Mouse (Mus musculus) intestine, embryonic 16.5 days (tissue): ENCODE results near the gene Il1rapl2. TPM values are rescaled to one million over a fixed set of nuclear protein-coding genes. Genes with fewer than 3 reads are reported as not detected.
"Not testable (repeated sequence)": the region's sequence is repeated elsewhere in the genome, so short reads cannot be mapped to it uniquely, and the experiment has no call there.

ENCODE experiments used
- ATAC-seq: fragments of 200-750 bp; cut with Nextera tagmentation; 2 replicates; pipeline ENCODE4 v1.8.0; 2017; ENCODE audit warnings: moderate TSS enrichment, moderate library complexity
- H3K27ac ChIP-seq: fragments of 300-500 bp; sonication (generic); 2 replicates; pipeline ENCODE4 v1.5.1; 2014; ENCODE audit warnings: mild to moderate bottlenecking, low read length
- H3K27me3 ChIP-seq: fragments of 300-500 bp; sonication (generic); replicated peaks from 2 replicates; pipeline ENCODE4 v1.6.1; 2014; ENCODE audit warnings: low read length, control low read depth, mixed read lengths; ENCODE audit not compliant: control insufficient read depth, insufficient read depth
- H3K36me3 ChIP-seq: fragments of 300-500 bp; sonication (generic); 2 replicates; pipeline ENCODE4 v1.6.1; 2014; ENCODE audit warnings: low read length, control low read depth; ENCODE audit not compliant: control insufficient read depth, insufficient read depth
- H3K4me1 ChIP-seq: fragments of 300-500 bp; sonication (generic); 2 replicates; pipeline ENCODE4 v1.6.1; 2014; ENCODE audit warnings: low read length, control low read depth, mixed read lengths; ENCODE audit not compliant: control insufficient read depth, insufficient read depth
- H3K4me2 ChIP-seq: fragments of 300-500 bp; sonication (generic); 2 replicates; pipeline ENCODE4 v1.6.1; 2014; ENCODE audit warnings: low read depth, low read length, control low read depth
- H3K4me3 ChIP-seq: fragments of 300-500 bp; sonication (generic); 2 replicates; pipeline ENCODE4 v1.5.1; 2014; ENCODE audit warnings: mild to moderate bottlenecking, low read length
- H3K9ac ChIP-seq: fragments of 300-500 bp; sonication (generic); 2 replicates; pipeline ENCODE4 v1.6.1; 2014; ENCODE audit warnings: low read depth, low read length
- H3K9me3 ChIP-seq: fragments of 300-500 bp; sonication (generic); 2 replicates; pipeline ENCODE4 v1.6.1; 2016; ENCODE audit warnings: low read length, control low read depth; ENCODE audit not compliant: control insufficient read depth
- WGBS: fragments of 180-500 bp; shearing (Covaris S2); extraction: QIAGEN DNeasy Blood & Tissue Kit; methylation state at CpG from one replicate; pipeline ENCODE4 v1.1.7; 2014; 5-methylcytosine and 5-hydroxymethylcytosine counted together
- polyA plus RNA-seq: library from polyadenylated mRNA; unstranded; fragments of >200 nt; fragmentation: Nextera tagmentation; extraction: Ambion mirVana; gene quantifications from 2 replicates; pipeline ENCODE4 v1.2.1, GENCODE M21; 2015

Il1rapl2 gene
- polyA plus RNA-seq, 1 experiment from 2014 or later = 0.12 TPM

DNA sequence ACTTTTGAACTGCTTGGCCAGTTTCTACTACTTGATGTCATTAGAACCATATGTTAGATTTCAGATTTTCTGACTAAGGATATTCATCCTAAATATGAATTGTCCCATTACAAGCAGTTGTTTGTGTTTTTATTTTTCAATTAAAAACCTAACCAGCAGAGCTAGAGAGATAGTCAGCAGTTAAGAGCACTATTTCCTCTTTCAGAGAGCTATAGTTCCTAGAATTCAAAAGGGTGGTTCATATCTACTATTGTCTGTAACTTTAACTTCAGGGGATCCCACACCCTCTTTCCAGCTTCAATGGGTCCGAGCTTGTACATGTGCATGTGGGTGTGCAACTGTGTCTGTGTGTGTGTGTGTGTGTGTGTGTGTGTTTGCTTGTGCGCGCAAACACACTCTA is 472.7 kb downstream of the Il1rapl2 start:
- Histone ChIP-seq H3K27ac (no peak overlapping the region), H3K36me3 (no peaks in the 10 kb centered on the region), H3K4me1 (no peaks in the 10 kb centered on the region), H3K4me2 (no peak overlapping the region), H3K9ac (no peak overlapping the region), H3K27me3 (no peaks in the 10 kb centered on the region), H3K4me3 (no peak overlapping the region), H3K9me3 (no peaks in the 10 kb centered on the region)
- ATAC-seq = no peak
- 89% methylated on average over 3 of the region's 3 CpGs for WGBS

DNA sequence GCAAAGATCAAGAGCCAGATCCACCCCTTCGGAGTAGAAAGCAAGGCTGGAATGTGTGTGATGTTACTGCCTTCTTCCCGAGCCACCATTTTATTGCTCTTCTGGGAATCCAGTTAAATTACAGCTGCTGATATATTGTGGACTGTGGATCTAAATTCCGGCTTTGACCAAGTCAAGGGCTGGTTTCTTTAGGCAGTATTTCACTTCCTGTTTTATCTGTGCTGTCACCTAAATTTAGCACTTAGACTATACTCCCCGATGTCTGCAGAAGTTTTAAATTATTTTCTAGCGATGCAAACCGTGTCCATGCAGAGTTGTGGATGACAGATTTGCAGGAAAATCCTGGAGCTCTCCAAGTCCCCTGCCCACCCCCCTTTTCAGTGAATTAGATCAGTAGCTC is 533.5 kb downstream of the Il1rapl2 start:
- H3K4me3 ChIP-seq = no peak overlapping the region
- no peaks in the 10 kb centered on the region for H3K9me3 ChIP-seq
- H3K27ac ChIP-seq = no peak overlapping the region
- no peak for ATAC-seq
- H3K4me2 ChIP-seq = no peak overlapping the region
- no peaks in the 10 kb centered on the region for H3K27me3 ChIP-seq
- H3K9ac ChIP-seq = no peak overlapping the region
- no peaks in the 10 kb centered on the region for H3K4me1 ChIP-seq
- no peaks in the 10 kb centered on the region for H3K36me3 ChIP-seq
- WGBS = 48% methylated on average over 6 of the region's 6 CpGs

- Histone ChIP-seq H3K9me3 (no peaks in the 10 kb centered on the region), H3K36me3 (no peaks in the 10 kb centered on the region), H3K4me1 (no peaks in the 10 kb centered on the region), H3K27ac (no peak overlapping the region), H3K9ac (no peak overlapping the region), H3K27me3 (no peaks in the 10 kb centered on the region), H3K4me2 (no peak overlapping the region), H3K4me3 (no peak overlapping the region)
- no peak for ATAC-seq
- WGBS = 54% methylated on average over 3 of the region's 3 CpGs
Measured at GRCm38 (mm10) chrX:138104668-138105067, 534.3 kb downstream of the Il1rapl2 start.

- Histone ChIP-seq H3K4me3 (no peak overlapping the region), H3K36me3 (no peaks in the 10 kb centered on the region), H3K4me2 (no peak overlapping the region), H3K27ac (no peak overlapping the region), H3K27me3 (no peaks in the 10 kb centered on the region), H3K9me3 (no peaks in the 10 kb centered on the region), H3K9ac (no peak overlapping the region), H3K4me1 (no peaks in the 10 kb centered on the region)
- WGBS = 6% methylated on average over 3 of the region's 3 CpGs
- ATAC-seq = no peak
Measured at GRCm38 (mm10) chrX:138170146-138170545, 599.7 kb downstream of the Il1rapl2 start.

GRCm38 (mm10) chrX:138209480-138209879 is 639.1 kb downstream of the Il1rapl2 start, which contains the start of gene Tex13a:
Gene Tex13a, minus strand, starts transcription at chrX:138209580.
- Histone ChIP-seq H3K4me3 (no peak within 1 kb of the TSS), H3K9me3 (no peaks in the 10 kb centered on the region), H3K9ac (no peak within 1 kb of the TSS), H3K4me1 (no peaks in the 10 kb centered on the region), H3K27ac (no peak within 1 kb of the TSS), H3K27me3 (no peaks in the 10 kb centered on the region), H3K4me2 (no peak within 1 kb of the TSS), H3K36me3 (no peaks in the 10 kb centered on the region)
- no peak for ATAC-seq
- 74% methylated on average over 3 of the region's 3 CpGs for WGBS

DNA sequence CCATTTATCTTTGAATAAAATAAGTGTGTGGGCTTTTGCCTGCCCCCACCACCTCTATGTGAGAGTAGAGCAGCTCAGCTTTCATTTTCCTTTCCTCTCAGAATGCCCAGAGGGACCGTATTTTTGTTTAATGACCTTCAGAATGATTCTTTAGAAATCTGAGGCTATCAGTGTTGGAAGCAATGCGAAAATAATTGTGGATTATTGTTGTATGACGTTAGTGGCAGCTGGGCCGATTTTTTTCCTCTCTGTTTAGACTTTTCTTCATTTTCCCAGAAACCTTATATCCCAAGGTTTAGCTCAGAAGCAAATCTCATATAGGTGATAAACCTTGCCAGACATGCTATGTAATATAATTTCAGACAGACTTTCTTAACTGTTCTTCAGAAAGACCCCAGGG is 664.2 kb downstream of the Il1rapl2 start:
- Histone ChIP-seq H3K9ac (no peak overlapping the region), H3K27ac (no peak overlapping the region), H3K36me3 (no peaks in the 10 kb centered on the region), H3K4me3 (no peak overlapping the region), H3K27me3 (no peaks in the 10 kb centered on the region), H3K4me1 (no peaks in the 10 kb centered on the region), H3K4me2 (no peak overlapping the region), H3K9me3 (no peaks in the 10 kb centered on the region)
- no peak for ATAC-seq
- 65% methylated on average over 4 of the region's 4 CpGs for WGBS

GRCm38 (mm10) chrX:138348736-138349135 is 778.3 kb downstream of the Il1rapl2 start:
- not testable (repeated sequence) for H3K4me2 ChIP-seq, H3K36me3 ChIP-seq, ATAC-seq, H3K27ac ChIP-seq, H3K4me3 ChIP-seq, H3K4me1 ChIP-seq, H3K27me3 ChIP-seq, H3K9ac ChIP-seq, H3K9me3 ChIP-seq
- WGBS = 75% methylated on average over 1 of the region's 1 CpGs

GRCm38 (mm10) chrX:138433794-138434193 is 863.4 kb downstream of the Il1rapl2 start:
- Histone ChIP-seq H3K9ac (no peak overlapping the region), H3K27ac (no peak overlapping the region), H3K4me2 (no peak overlapping the region), H3K4me3 (no peak overlapping the region), H3K27me3 (no peaks in the 10 kb centered on the region), H3K4me1 (no peaks in the 10 kb centered on the region), H3K36me3 (no peaks in the 10 kb centered on the region), H3K9me3 (no peaks in the 10 kb centered on the region)
- no peak for ATAC-seq
- 56% methylated on average over 2 of the region's 2 CpGs for WGBS

GRCm38 (mm10) chrX:138437939-138438338 is 867.5 kb downstream of the Il1rapl2 start:
- Histone ChIP-seq H3K27ac (no peak overlapping the region), H3K4me2 (no peak overlapping the region), H3K36me3 (no peaks in the 10 kb centered on the region), H3K27me3 (no peaks in the 10 kb centered on the region), H3K9me3 (no peaks in the 10 kb centered on the region), H3K4me1 (no peaks in the 10 kb centered on the region), H3K9ac (no peak overlapping the region), H3K4me3 (no peak overlapping the region)
- 55% methylated on average over 3 of the region's 3 CpGs for WGBS
- ATAC-seq = no peak

GRCm38 (mm10) chrX:138449856-138450255 is 879.4 kb downstream of the Il1rapl2 start:
- Histone ChIP-seq H3K4me2 (no peak overlapping the region), H3K27me3 (no peaks in the 10 kb centered on the region), H3K9me3 (no peaks in the 10 kb centered on the region), H3K36me3 (no peaks in the 10 kb centered on the region), H3K27ac (no peak overlapping the region), H3K4me3 (no peak overlapping the region), H3K4me1 (no peaks in the 10 kb centered on the region), H3K9ac (no peak overlapping the region)
- 81% methylated on average over 2 of the region's 2 CpGs for WGBS
- no peak for ATAC-seq
